ENCODE assay signal across 8 mouse cellular contexts in genomic region chr13:35383624-35384018, GRCm38 (mm10).
DNase-seq lines count a peak whose midpoint lies in the region; ATAC-seq and TF ChIP-seq lines count a peak whose summit lies in the region.

No protein-coding gene starts in this region.

- no peak overlapping the region for H3K4me3 ChIP-seq in limb, embryonic 13.5 days
- no peak overlapping the region for H3K4me3 ChIP-seq in limb, embryonic 10.5 days
- H3K4me3 ChIP-seq in embryonic fibroblast, embryonic 13.5 days (ENCODE audit: insufficient read depth, low read length), result no peak overlapping the region
- H3K4me3 ChIP-seq in small intestine, adult 2 months (ENCODE audit: low read depth, low read length), result peak overlapping the region; percentile 9; the same call in 1 of the 2 replicates

- no peak for DNase-seq in limb, embryonic 10.5 days (ENCODE audit: low spot score)
- peak; percentile 9 for DNase-seq in heart, postnatal 25 days (ENCODE audit: low spot score)
- no peak for DNase-seq in frontal cortex, adult 2 months (ENCODE audit: extremely low spot score in 1 of 2, low spot score in 1 of 2)
- DNase-seq in ovary, postnatal 10 days (ENCODE audit: low spot score), result no peak

- no peaks in the 10 kb centered on the region for H3K9me3 ChIP-seq in limb, embryonic 13.5 days
- no peaks in the 10 kb centered on the region for H3K9me3 ChIP-seq in limb, embryonic 10.5 days (replicated peaks)

- no peak for TF ChIP-seq POLR2A in embryonic fibroblast, embryonic 13.5 days (IDR thresholded peaks at IDR 0.05; ENCODE audit: low read depth, low read length)
- TF ChIP-seq POLR2A in small intestine, adult 2 months (IDR thresholded peaks at IDR 0.05; ENCODE audit: low read depth, low read length), result no peak

- TF ChIP-seq CTCF in embryonic fibroblast, embryonic 13.5 days (IDR thresholded peaks at IDR 0.05; ENCODE audit: borderline replicate concordance, insufficient read depth, low read length), result no peak
- TF ChIP-seq CTCF in small intestine, adult 2 months (IDR thresholded peaks at IDR 0.05; ENCODE audit: extremely low read depth, insufficient read length, insufficient replicate concordance, low read depth, low read length), result no peak

- no peak overlapping the region for H3K9ac ChIP-seq in limb, embryonic 13.5 days

- ATAC-seq in limb, embryonic 13.5 days (ENCODE audit: low FRiP score, low read depth), result no peak; the same call in 1 of the 2 replicates
- ATAC-seq in erythroblast, adult 5-6 weeks (replicated peaks; ENCODE audit: low FRiP score, poor library complexity, severe bottlenecking), result no peak

- H3K4me1 ChIP-seq in limb, embryonic 13.5 days, result peaks cover 11% of the 10 kb centered on the region; the same call in 1 of the 2 replicates
- H3K4me1 ChIP-seq in limb, embryonic 10.5 days, result peaks cover 8% of the 10 kb centered on the region
- H3K4me1 ChIP-seq in embryonic fibroblast, embryonic 13.5 days (ENCODE audit: control insufficient read depth, insufficient read depth, low read length), result no peaks in the 10 kb centered on the region
- peaks cover 20% of the 10 kb centered on the region; the same call in 1 of the 2 replicates for H3K4me1 ChIP-seq in small intestine, adult 2 months (ENCODE audit: control insufficient read depth, insufficient read depth, insufficient read length, low read length)

- intact Hi-C loops in heart, postnatal 25 days (cut with DNase I), result no loop called here

- 0 out of 2 replicates have a peak overlapping the region, but pooled peaks have one; percentile 4 for H3K4me2 ChIP-seq in limb, embryonic 13.5 days (replicated peaks)

- H3K36me3 ChIP-seq in limb, embryonic 13.5 days, result no peaks in the 10 kb centered on the region
- H3K36me3 ChIP-seq in limb, embryonic 10.5 days, result no peaks in the 10 kb centered on the region
- no peaks in the 10 kb centered on the region for H3K36me3 ChIP-seq in small intestine, adult 2 months (ENCODE audit: control insufficient read depth, insufficient read depth, low read length)

- H3K27ac ChIP-seq in limb, embryonic 13.5 days, result peak overlapping the region; percentile 6; the same call in 1 of the 2 replicates
- no peak overlapping the region for H3K27ac ChIP-seq in limb, embryonic 10.5 days
- H3K27ac ChIP-seq in embryonic fibroblast, embryonic 13.5 days (ENCODE audit: insufficient read depth, low read length), result peak overlapping the region; percentile 12; the same call in 1 of the 2 replicates
- H3K27ac ChIP-seq in small intestine, adult 2 months (ENCODE audit: insufficient read depth, low read depth, low read length), result peak overlapping the region; percentile 89

- 43% methylated on average over 8 of the region's 8 CpGs for WGBS in limb, embryonic 13.5 days
- WGBS in limb, embryonic 10.5 days, result 62% methylated on average over 8 of the region's 8 CpGs
- 16% methylated on average over 8 of the region's 8 CpGs for WGBS in small intestine, adult 2 months

- no peaks in the 10 kb centered on the region for H3K27me3 ChIP-seq in limb, embryonic 13.5 days
- no peaks in the 10 kb centered on the region for H3K27me3 ChIP-seq in limb, embryonic 10.5 days (ENCODE audit: low read depth, poor library complexity, severe bottlenecking)
- no peaks in the 10 kb centered on the region for H3K27me3 ChIP-seq in small intestine, adult 2 months (ENCODE audit: control insufficient read depth, insufficient read depth, low read length)
